Mouse (Mus musculus) midbrain, postnatal 0 days (tissue): ENCODE measurements around the gene Cog2. TPM values are rescaled to one million over a fixed set of nuclear protein-coding genes. Genes with fewer than 3 reads are reported as not detected.

Experiments used
- ATAC-seq: fragments of 200-750 bp; cut with Nextera tagmentation; 2 replicates; pipeline ENCODE4 v1.8.0; 2017; ENCODE audit warnings: moderate number of reproducible peaks, mild to moderate bottlenecking, moderate TSS enrichment, moderate library complexity; ENCODE audit not compliant: low FRiP score
- DNase-seq: peaks from one replicate; pipeline ENCODE4 v3.0.0-alpha.2; 2015; ENCODE audit warnings: low spot score
- H3K27ac ChIP-seq: fragments of 300-500 bp; sonication (generic); 2 replicates; pipeline ENCODE4 v1.5.1; 2014; ENCODE audit warnings: low read depth, mild to moderate bottlenecking, low read length, mixed read lengths
- H3K27me3 ChIP-seq: fragments of 300-500 bp; sonication (generic); 2 replicates; pipeline ENCODE4 v1.6.1; 2014; ENCODE audit warnings: low read length, control low read depth, mixed read lengths; ENCODE audit not compliant: insufficient read depth
- H3K36me3 ChIP-seq: fragments of 300-500 bp; sonication (generic); 2 replicates; pipeline ENCODE4 v1.6.1; 2014; ENCODE audit warnings: low read length, control low read depth, mixed read lengths; ENCODE audit not compliant: insufficient read depth
- H3K4me1 ChIP-seq: fragments of 300-500 bp; sonication (generic); 2 replicates; pipeline ENCODE4 v1.6.1; 2014; ENCODE audit warnings: mild to moderate bottlenecking, control low read depth, antibody characterized with exemption, low read length, mixed read lengths; ENCODE audit not compliant: insufficient read depth
- H3K4me2 ChIP-seq: fragments of 300-500 bp; sonication (generic); 2 replicates; pipeline ENCODE4 v1.6.1; 2014; ENCODE audit warnings: low read depth, mild to moderate bottlenecking, low read length, mixed read lengths; ENCODE audit not compliant: poor library complexity, severe bottlenecking
- H3K4me3 ChIP-seq: fragments of 300-500 bp; sonication (generic); 2 replicates; pipeline ENCODE4 v1.5.1; 2014; ENCODE audit warnings: low read depth, mild to moderate bottlenecking, low read length, moderate library complexity
- H3K9ac ChIP-seq: fragments of 300-500 bp; sonication (generic); replicated peaks from 2 replicates; pipeline ENCODE4 v1.6.1; 2014; ENCODE audit warnings: mild to moderate bottlenecking, low read length, moderate library complexity, mixed read lengths; ENCODE audit not compliant: poor library complexity, severe bottlenecking
- H3K9me3 ChIP-seq: fragments of 300-500 bp; sonication (generic); 2 replicates; pipeline ENCODE4 v1.6.1; 2016; ENCODE audit warnings: low read length, control low read depth
- CTCF ChIP-seq: IDR thresholded peaks from 2 replicates; pipeline ENCODE4 v1.5.1; 2016; ENCODE audit warnings: antibody characterized with exemption, mild to moderate bottlenecking
- WGBS: fragments of 180-500 bp; shearing (Covaris S2); extraction: QIAGEN DNeasy Blood & Tissue Kit; methylation state at CpG from one replicate; pipeline ENCODE4 v1.1.7; 2014; 5-methylcytosine and 5-hydroxymethylcytosine counted together
- polyA plus RNA-seq: library from polyadenylated mRNA; unstranded; fragments of >200 nt; fragmentation: Nextera tagmentation; extraction: Ambion mirVana; gene quantifications from 2 replicates; pipeline ENCODE4 v1.2.1, GENCODE M21; 2015
- total RNA-seq: library from RNA; depleted of rRNA; stranded (reverse); fragments of >200 nt; gene quantifications from 2 replicates; pipeline ENCODE4 v1.2.3, GENCODE M21; 2014

The Cog2 gene
- total and polyA plus RNA-seq, 2 experiments from 2014 or later: 15.8 to 26.7 TPM

- TF ChIP-seq CTCF: no peak
- Histone ChIP-seq H3K9me3 (no peaks in the 10 kb centered on the region), H3K4me2 (peak overlapping the region; percentile 79), H3K36me3 (peaks cover 18% of the 10 kb centered on the region), H3K9ac (peak overlapping the region; percentile 91; the same call in 1 of the 2 replicates), H3K4me1 (peaks cover 6% of the 10 kb centered on the region; the same call in 1 of the 2 replicates), H3K27ac (no peak overlapping the region), H3K27me3 (0 out of 2 replicates have a peak, but pooled peaks cover 2% of the 10 kb centered on the region), H3K4me3 (peak overlapping the region; percentile 89; the same call in 1 of the 2 replicates)
- 91% methylated on average over 6 of the region's 6 CpGs for WGBS
- DNase-seq: no peak
- no peak for ATAC-seq
Observed at GRCm38 (mm10) chr8:124521946-124522345, 1.4 kb downstream of the Cog2 start.

GRCm38 (mm10) chr8:124526261-124526660, 5.7 kb downstream of the Cog2 start:
- 93% methylated on average over 11 of the region's 11 CpGs for WGBS
- Histone ChIP-seq H3K4me2 (no peak overlapping the region), H3K36me3 (peaks cover 55% of the 10 kb centered on the region), H3K27ac (no peak overlapping the region), H3K4me3 (no peak overlapping the region), H3K9me3 (no peaks in the 10 kb centered on the region), H3K27me3 (no peaks in the 10 kb centered on the region), H3K9ac (no peak overlapping the region), H3K4me1 (peaks cover 6% of the 10 kb centered on the region; the same call in 1 of the 2 replicates)
- ATAC-seq (no peak), DNase-seq (no peak)
- TF ChIP-seq CTCF: no peak

- WGBS: 89% methylated on average over 14 of the region's 14 CpGs
- peak; percentile 16 for DNase-seq
Observed at GRCm38 (mm10) chr8:124530076-124530475, 9.5 kb downstream of the Cog2 start.

GRCm38 (mm10) chr8:124530556-124530955, 10.0 kb downstream of the Cog2 start:
- peak; percentile 35 for DNase-seq
- no peak for ATAC-seq

More at GRCm38 (mm10) chr8:124530076-124530475, 9.5 kb downstream of the Cog2 start:
- Histone ChIP-seq H3K27ac (no peak overlapping the region), H3K9ac (no peak overlapping the region), H3K4me3 (no peak overlapping the region), H3K27me3 (no peaks in the 10 kb centered on the region), H3K4me2 (no peak overlapping the region), H3K36me3 (peaks cover 86% of the 10 kb centered on the region), H3K4me1 (no peaks in the 10 kb centered on the region), H3K9me3 (no peaks in the 10 kb centered on the region)
- TF ChIP-seq CTCF: no peak
- no peak for ATAC-seq

GRCm38 (mm10) chr8:124530996-124531395, 10.4 kb downstream of the Cog2 start:
- H3K27ac ChIP-seq: no peak overlapping the region
- H3K36me3 ChIP-seq: peaks cover 89% of the 10 kb centered on the region
- 84% methylated on average over 4 of the region's 4 CpGs for WGBS

More at GRCm38 (mm10) chr8:124530556-124530955, 10.0 kb downstream of the Cog2 start:
- H3K4me2 ChIP-seq: no peak overlapping the region
- no peaks in the 10 kb centered on the region for H3K4me1 ChIP-seq
- H3K4me3 ChIP-seq: no peak overlapping the region
- H3K27me3 ChIP-seq: no peaks in the 10 kb centered on the region
- no peak overlapping the region for H3K27ac ChIP-seq
- no peak for TF ChIP-seq CTCF
- H3K9me3 ChIP-seq: no peaks in the 10 kb centered on the region
- H3K9ac ChIP-seq: no peak overlapping the region
- H3K36me3 ChIP-seq: peaks cover 89% of the 10 kb centered on the region
- 80% methylated on average over 7 of the region's 7 CpGs for WGBS

GRCm38 (mm10) chr8:124532626-124533025, 12.1 kb downstream of the Cog2 start:
- DNase-seq (no peak), ATAC-seq (no peak)
- no peak overlapping the region for H3K4me2 ChIP-seq
- no peak overlapping the region for H3K27ac ChIP-seq
- no peak for TF ChIP-seq CTCF
- WGBS: 98% methylated on average over 3 of the region's 3 CpGs
- H3K9ac ChIP-seq: no peak overlapping the region
- H3K4me3 ChIP-seq: no peak overlapping the region
- H3K36me3 ChIP-seq: peaks cover 80% of the 10 kb centered on the region
- H3K4me1 ChIP-seq: no peaks in the 10 kb centered on the region
- no peaks in the 10 kb centered on the region for H3K27me3 ChIP-seq
- H3K9me3 ChIP-seq: no peaks in the 10 kb centered on the region

More at GRCm38 (mm10) chr8:124530996-124531395, 10.4 kb downstream of the Cog2 start:
- H3K4me2 ChIP-seq: no peak overlapping the region
- H3K4me3 ChIP-seq: no peak overlapping the region
- H3K9ac ChIP-seq: no peak overlapping the region
- no peak for TF ChIP-seq CTCF
- no peaks in the 10 kb centered on the region for H3K27me3 ChIP-seq
- no peaks in the 10 kb centered on the region for H3K9me3 ChIP-seq
- ATAC-seq (no peak), DNase-seq (no peak)
- H3K4me1 ChIP-seq: no peaks in the 10 kb centered on the region
